12 mouse cellular contexts compared by ENCODE assay signal in genomic region chr16:24193251-24193873, GRCm38 (mm10).
DNase-seq lines count a peak whose midpoint lies in the region; ATAC-seq and TF ChIP-seq lines count a peak whose summit lies in the region.
"Had no signal": no experiment of that assay in that cellular context is flagged by ENCODE, and none has a peak within 500 bp of the region (broad histone marks: within the 10 kb centered on the region; RNA-seq: fewer than 3 reads in every experiment).

No protein-coding gene starts in this region.

- H3K9ac ChIP-seq in midbrain, postnatal 0 days (replicated peaks; ENCODE audit: low read length, poor library complexity, severe bottlenecking) = no peak overlapping the region
- no peak overlapping the region for H3K9ac ChIP-seq in midbrain, embryonic 11.5 days (ENCODE audit: low read length)
- H3K9ac ChIP-seq: forebrain, embryonic 15.5 days; liver, embryonic 14.5 days; neural tube, embryonic 13.5 days had no signal

- no peaks in the 10 kb centered on the region for H3K9me3 ChIP-seq in midbrain, postnatal 0 days (ENCODE audit: low read length)
- no peaks in the 10 kb centered on the region for H3K9me3 ChIP-seq in midbrain, embryonic 11.5 days (ENCODE audit: control insufficient read depth, low read length)
- H3K9me3 ChIP-seq: forebrain, embryonic 15.5 days; neural tube, embryonic 13.5 days had no signal

- H3K27me3 ChIP-seq in midbrain, postnatal 0 days (ENCODE audit: insufficient read depth, low read length) = no peaks in the 10 kb centered on the region
- no peaks in the 10 kb centered on the region for H3K27me3 ChIP-seq in midbrain, embryonic 11.5 days (ENCODE audit: control insufficient read depth, insufficient read depth, low read length)
- H3K27me3 ChIP-seq: forebrain, embryonic 15.5 days; neural tube, embryonic 13.5 days had no signal

- H3K27ac ChIP-seq in midbrain, postnatal 0 days (ENCODE audit: low read depth, low read length) = no peak overlapping the region
- no peak overlapping the region for H3K27ac ChIP-seq in midbrain, embryonic 11.5 days (ENCODE audit: low read depth, low read length)
- H3K27ac ChIP-seq: forebrain, embryonic 15.5 days; liver, embryonic 14.5 days; neural tube, embryonic 13.5 days had no signal

- no peak for TF ChIP-seq CTCF in midbrain, postnatal 0 days (IDR thresholded peaks at IDR 0.05)

- no peaks in the 10 kb centered on the region for H3K4me1 ChIP-seq in midbrain, postnatal 0 days (ENCODE audit: insufficient read depth, low read length)
- no peaks in the 10 kb centered on the region for H3K4me1 ChIP-seq in midbrain, embryonic 11.5 days (ENCODE audit: control insufficient read depth, insufficient read depth, low read length)
- H3K4me1 ChIP-seq: neural tube, embryonic 13.5 days had no signal

- no peak for DNase-seq in frontal cortex, postnatal 25 days (ENCODE audit: low spot score in 2 of 2)
- DNase-seq in midbrain, postnatal 0 days (ENCODE audit: low spot score) = peak; percentile 12
- no peak for DNase-seq in midbrain, embryonic 11.5 days (ENCODE audit: low spot score, missing footprints)
- peak; percentile 83 for DNase-seq in skeletal muscle tissue, adult 2 months (ENCODE audit: low read depth, low spot score)
- DNase-seq in Muller cell, postnatal 12 days (ENCODE audit: inconsistent ontology term) = no peak
- no peak for DNase-seq in kidney, adult 18-20 months
- DNase-seq: heart, postnatal 4 days had no signal

- no peaks in the 10 kb centered on the region for H3K36me3 ChIP-seq in midbrain, postnatal 0 days (ENCODE audit: insufficient read depth, low read length)
- H3K36me3 ChIP-seq in midbrain, embryonic 11.5 days (ENCODE audit: control insufficient read depth, insufficient read depth, low read length) = no peaks in the 10 kb centered on the region
- H3K36me3 ChIP-seq: forebrain, embryonic 15.5 days; neural tube, embryonic 13.5 days had no signal

- WGBS in midbrain, postnatal 0 days = 81% methylated on average over 15 of the region's 15 CpGs
- 81% methylated on average over 15 of the region's 15 CpGs for WGBS in midbrain, embryonic 11.5 days

- H3K4me2 ChIP-seq in midbrain, postnatal 0 days (ENCODE audit: low read depth, low read length, poor library complexity, severe bottlenecking) = no peak overlapping the region
- no peak overlapping the region for H3K4me2 ChIP-seq in midbrain, embryonic 11.5 days
- H3K4me2 ChIP-seq: forebrain, embryonic 15.5 days; neural tube, embryonic 13.5 days had no signal

- 0 out of 2 replicates have a peak, but pooled peaks have one; percentile 27 for ATAC-seq in frontal cortex, adult (ENCODE audit: low TSS enrichment)
- ATAC-seq in midbrain, postnatal 0 days (ENCODE audit: low FRiP score) = no peak
- ATAC-seq in midbrain, embryonic 11.5 days (ENCODE audit: low FRiP score) = no peak
- ATAC-seq in granulocyte monocyte progenitor cell, adult 5-6 weeks (replicated peaks; ENCODE audit: poor library complexity, severe bottlenecking) = peak; percentile 88
- ATAC-seq: forebrain, embryonic 15.5 days had no signal

- no peak overlapping the region for H3K4me3 ChIP-seq in midbrain, postnatal 0 days (ENCODE audit: low read depth, low read length)
- H3K4me3 ChIP-seq in midbrain, embryonic 11.5 days (ENCODE audit: low read depth, low read length) = no peak overlapping the region
- H3K4me3 ChIP-seq: forebrain, embryonic 15.5 days; neural tube, embryonic 13.5 days had no signal

Comparison
In these comparisons a context has a peak if more than half of its experiments do, and no peak if none do; other contexts are left out.
1. DNase-seq: peak in midbrain, postnatal 0 days (single experiment) and skeletal muscle tissue, adult 2 months (single experiment); none in frontal cortex, postnatal 25 days (0 of 2), midbrain, embryonic 11.5 days (single experiment), Muller cell, postnatal 12 days (single experiment) and kidney, adult 18-20 months (single experiment).
2. ATAC-seq: peak in frontal cortex, adult (single experiment) and granulocyte monocyte progenitor cell, adult 5-6 weeks (single experiment); none in midbrain, postnatal 0 days (single experiment) and midbrain, embryonic 11.5 days (single experiment).